Mouse (Mus musculus): ENCODE data around the gene Naa20. TPM values are rescaled to one million over a fixed set of nuclear protein-coding genes. Genes with fewer than 3 reads are reported as not detected.

Gene Naa20
- 153 and 159 TPM in 2 replicates for polyA plus RNA-seq (2014; fragmentation: Nextera tagmentation; extraction: Ambion mirVana)

GRCm38 (mm10) chr2:145901861-145902260 is at the start of gene Naa20:
Naa20 (plus strand) TSS chr2:145902099.
- Histone ChIP-seq H3K27ac (replicated peaks; ENCODE audit: low read depth, low read length) (no peak within 1 kb of the TSS), H3K9ac (ENCODE audit: low read length) (no peak within 1 kb of the TSS), H3K4me2 (ENCODE audit: low read depth, severe bottlenecking) (peak within 1 kb of the TSS; percentile 64; the same call in 1 of the 2 replicates), H3K36me3 (ENCODE audit: control insufficient read depth, insufficient read depth, low read length) (no peaks in the 10 kb centered on the region), H3K27me3 (ENCODE audit: control insufficient read depth, insufficient read depth, low read length) (no peaks in the 10 kb centered on the region), H3K4me1 (ENCODE audit: control insufficient read depth, insufficient read depth, low read length) (peaks cover 5% of the 10 kb centered on the region), H3K4me3 (ENCODE audit: low read depth, low read length) (peak within 1 kb of the TSS; percentile 85), H3K9me3 (ENCODE audit: control insufficient read depth, low read length) (no peaks in the 10 kb centered on the region)
- DNase-seq (ENCODE audit: low spot score) (no peak), ATAC-seq (ENCODE audit: insufficient number of reproducible peaks, low FRiP score, low TSS enrichment, low read depth) (no peak)
- 85% methylated on average over 6 of the region's 6 CpGs for WGBS

DNA sequence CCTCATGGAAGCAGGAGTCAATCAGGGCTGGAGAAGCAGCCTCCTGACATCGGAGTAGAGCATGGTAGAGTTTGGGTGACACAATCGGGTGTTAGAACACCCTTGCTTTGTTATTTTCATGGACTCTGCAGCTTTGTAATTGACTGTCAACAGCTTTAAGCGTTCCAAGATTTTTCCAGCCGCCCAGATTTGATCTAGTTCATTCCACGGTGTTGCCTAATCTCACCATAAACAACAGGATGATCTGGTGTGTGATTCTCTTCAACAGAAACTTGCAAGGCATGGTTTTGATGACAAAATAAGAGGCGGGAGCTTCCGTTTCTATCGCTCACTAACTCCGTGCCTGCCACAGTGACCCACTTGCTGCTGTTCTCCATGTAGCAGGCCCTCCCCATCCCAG is 46.1 kb upstream of the Naa20 start:
- DNase-seq (ENCODE audit: low spot score) (no peak), ATAC-seq (ENCODE audit: insufficient number of reproducible peaks, low FRiP score, low TSS enrichment, low read depth) (no peak)
- Histone ChIP-seq H3K27me3 (ENCODE audit: control insufficient read depth, insufficient read depth, low read length) (no peaks in the 10 kb centered on the region), H3K4me2 (ENCODE audit: low read depth, severe bottlenecking) (no peak overlapping the region), H3K27ac (replicated peaks; ENCODE audit: low read depth, low read length) (no peak overlapping the region), H3K36me3 (ENCODE audit: control insufficient read depth, insufficient read depth, low read length) (no peaks in the 10 kb centered on the region), H3K9ac (ENCODE audit: low read length) (no peak overlapping the region), H3K4me3 (ENCODE audit: low read depth, low read length) (no peak overlapping the region), H3K9me3 (ENCODE audit: control insufficient read depth, low read length) (no peaks in the 10 kb centered on the region), H3K4me1 (ENCODE audit: control insufficient read depth, insufficient read depth, low read length) (peaks cover 22% of the 10 kb centered on the region)
- 89% methylated on average over 9 of the region's 9 CpGs for WGBS

- Histone ChIP-seq H3K36me3 (ENCODE audit: control insufficient read depth, insufficient read depth, low read length) (no peaks in the 10 kb centered on the region), H3K4me3 (ENCODE audit: low read depth, low read length) (no peak overlapping the region), H3K4me2 (ENCODE audit: low read depth, severe bottlenecking) (no peak overlapping the region), H3K27me3 (ENCODE audit: control insufficient read depth, insufficient read depth, low read length) (no peaks in the 10 kb centered on the region), H3K9ac (ENCODE audit: low read length) (no peak overlapping the region), H3K4me1 (ENCODE audit: control insufficient read depth, insufficient read depth, low read length) (peaks cover 21% of the 10 kb centered on the region), H3K9me3 (ENCODE audit: control insufficient read depth, low read length) (no peaks in the 10 kb centered on the region), H3K27ac (replicated peaks; ENCODE audit: low read depth, low read length) (no peak overlapping the region)
- ATAC-seq (ENCODE audit: insufficient number of reproducible peaks, low FRiP score, low TSS enrichment, low read depth) (no peak), DNase-seq (ENCODE audit: low spot score) (no peak)
- 90% methylated on average over 8 of the region's 8 CpGs for WGBS
Measured at GRCm38 (mm10) chr2:145857864-145858263, 44.0 kb upstream of the Naa20 start.

DNA sequence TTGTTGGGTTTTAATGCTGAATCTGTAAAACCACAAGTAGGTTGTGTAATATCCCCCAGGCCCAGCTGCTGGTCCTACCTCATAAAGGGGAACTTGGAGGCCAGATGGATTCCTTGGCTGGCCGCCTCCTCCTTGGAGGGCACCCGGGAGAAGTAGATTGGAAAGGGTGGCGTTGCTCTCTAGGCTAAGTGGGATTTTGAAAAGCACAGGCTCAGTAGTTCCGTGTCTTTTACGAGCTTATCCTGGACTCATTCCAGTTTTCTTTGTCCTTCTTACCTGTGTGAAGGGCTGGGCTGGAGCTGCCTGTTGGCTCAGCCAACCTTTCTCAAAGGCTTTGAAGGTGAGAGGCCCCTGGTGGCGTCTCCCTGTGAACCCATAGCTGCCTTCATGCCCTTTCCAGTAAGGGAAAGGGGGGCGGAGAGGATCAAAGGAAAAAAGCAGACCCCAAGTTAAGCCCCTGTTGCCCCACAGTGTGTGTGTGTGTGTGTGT is 42.4 kb upstream of the Naa20 start:
- DNase-seq (ENCODE audit: low spot score) (peak; percentile 56), ATAC-seq (ENCODE audit: insufficient number of reproducible peaks, low FRiP score, low TSS enrichment, low read depth) (peak; percentile 58)
- Histone ChIP-seq H3K27me3 (ENCODE audit: control insufficient read depth, insufficient read depth, low read length) (no peaks in the 10 kb centered on the region), H3K4me3 (ENCODE audit: low read depth, low read length) (no peak overlapping the region), H3K4me2 (ENCODE audit: low read depth, severe bottlenecking) (peak overlapping the region; percentile 51), H3K9me3 (ENCODE audit: control insufficient read depth, low read length) (no peaks in the 10 kb centered on the region), H3K4me1 (ENCODE audit: control insufficient read depth, insufficient read depth, low read length) (peaks cover 21% of the 10 kb centered on the region), H3K27ac (replicated peaks; ENCODE audit: low read depth, low read length) (peak overlapping the region; percentile 82), H3K36me3 (ENCODE audit: control insufficient read depth, insufficient read depth, low read length) (no peaks in the 10 kb centered on the region), H3K9ac (ENCODE audit: low read length) (peak overlapping the region; percentile 32; the same call in 1 of the 2 replicates)
- WGBS = 30% methylated on average over 7 of the region's 7 CpGs

DNA sequence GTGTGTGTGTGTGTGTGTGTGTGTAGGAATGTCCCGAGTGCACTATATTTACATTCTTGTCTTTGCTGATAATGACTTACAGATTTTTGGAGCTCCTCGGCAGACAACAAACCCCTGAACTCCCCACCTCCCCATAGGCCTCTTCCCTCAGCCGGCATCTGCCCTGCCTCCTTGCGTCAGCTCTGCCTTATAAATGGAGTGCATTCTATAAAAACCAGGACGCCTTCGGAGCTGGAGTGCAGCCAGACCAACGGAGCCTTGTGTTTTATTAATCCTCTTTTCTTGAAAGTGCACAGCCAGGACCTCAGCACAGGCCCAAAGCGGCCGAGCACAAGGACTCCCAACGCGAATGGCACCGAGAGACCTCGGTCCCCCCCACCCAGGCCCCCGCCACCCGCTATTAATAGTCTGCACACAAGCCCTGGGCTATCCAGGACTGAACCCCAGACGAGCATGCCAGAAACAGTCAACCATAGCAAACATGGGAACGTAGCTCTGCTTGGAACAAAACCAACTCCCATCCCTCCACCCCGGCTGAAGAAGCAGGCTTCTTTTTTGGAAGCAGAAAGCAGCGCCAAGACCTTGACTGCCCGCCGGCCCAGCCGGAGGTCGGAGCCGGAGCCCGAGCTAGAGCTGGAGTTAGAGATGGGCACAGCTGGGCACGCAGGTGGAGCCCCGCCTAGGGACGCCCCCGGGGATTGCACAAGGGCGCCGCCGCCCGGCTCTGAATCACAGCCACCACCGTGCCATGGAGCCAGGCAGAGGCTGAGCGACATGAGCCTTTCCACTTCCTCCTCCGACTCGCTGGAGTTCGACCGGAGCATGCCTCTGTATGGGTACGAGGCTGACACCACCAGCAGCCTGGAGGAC is 41.7 kb upstream of the Naa20 start:
- H3K9me3 ChIP-seq (ENCODE audit: control insufficient read depth, low read length) = no peaks in the 10 kb centered on the region
- ATAC-seq (ENCODE audit: insufficient number of reproducible peaks, low FRiP score, low TSS enrichment, low read depth) (peak; percentile 82), DNase-seq (ENCODE audit: low spot score) (peak; percentile 79)
- H3K27me3 ChIP-seq (ENCODE audit: control insufficient read depth, insufficient read depth, low read length) = no peaks in the 10 kb centered on the region
- H3K36me3 ChIP-seq (ENCODE audit: control insufficient read depth, insufficient read depth, low read length) = no peaks in the 10 kb centered on the region
- peak overlapping the region; percentile 82 for H3K27ac ChIP-seq (replicated peaks; ENCODE audit: low read depth, low read length)
- peak overlapping the region; percentile 51 for H3K4me2 ChIP-seq (ENCODE audit: low read depth, severe bottlenecking)
- H3K4me3 ChIP-seq (ENCODE audit: low read depth, low read length) = peak overlapping the region; percentile 33
- peaks cover 21% of the 10 kb centered on the region for H3K4me1 ChIP-seq (ENCODE audit: control insufficient read depth, insufficient read depth, low read length)
- peak overlapping the region; percentile 42 for H3K9ac ChIP-seq (ENCODE audit: low read length)
- 8% methylated on average over 40 of the region's 40 CpGs for WGBS

DNA sequence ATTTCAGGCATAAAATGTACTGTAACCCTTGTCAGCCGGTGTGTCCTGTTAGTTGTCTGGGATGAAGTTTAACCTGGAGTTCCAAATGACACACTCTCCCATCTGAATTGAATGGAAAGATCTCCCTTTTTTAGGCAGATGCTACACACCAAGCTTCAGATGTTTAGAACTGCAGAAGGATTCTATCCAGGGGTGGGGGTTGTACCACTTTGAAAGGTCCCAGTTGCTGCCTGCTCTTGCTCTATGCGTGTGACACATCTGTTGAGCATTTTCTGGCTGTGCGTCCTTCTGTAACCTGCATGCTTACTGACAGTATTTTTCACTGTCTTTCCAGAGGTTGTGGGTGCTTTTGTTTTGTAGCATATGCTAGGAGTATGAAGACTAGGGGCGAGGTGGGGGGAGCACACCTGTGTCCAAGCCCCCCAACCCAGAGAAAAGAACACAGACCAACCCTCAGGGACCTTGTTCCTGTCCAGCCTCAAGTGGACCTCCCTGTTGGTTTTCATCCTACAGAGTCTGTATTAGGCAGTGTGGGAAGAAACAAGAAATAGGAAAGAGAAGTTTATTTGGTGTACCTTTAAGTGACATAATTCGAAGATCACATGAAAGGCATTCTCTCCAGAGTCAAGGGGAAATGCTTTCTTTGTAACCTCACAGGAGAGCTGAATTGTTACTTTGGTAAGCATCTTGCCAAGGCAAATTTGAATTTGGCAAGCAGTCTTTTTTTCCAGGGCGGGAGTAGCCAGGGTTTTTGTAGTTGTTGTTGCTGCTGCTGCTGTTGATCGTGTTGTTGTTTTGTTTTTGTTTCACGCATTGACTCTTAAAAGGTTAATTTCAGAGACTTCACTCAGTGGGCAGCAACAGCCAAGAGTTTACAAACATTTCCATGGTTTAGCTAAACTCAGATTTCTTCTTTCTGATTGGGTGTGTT is 40.4 kb upstream of the Naa20 start:
- H3K4me3 ChIP-seq (ENCODE audit: low read depth, low read length) = peak overlapping the region; percentile 33
- no peaks in the 10 kb centered on the region for H3K27me3 ChIP-seq (ENCODE audit: control insufficient read depth, insufficient read depth, low read length)
- WGBS = 62% methylated on average over 8 of the region's 8 CpGs
- no peak for DNase-seq (ENCODE audit: low spot score)
- no peaks in the 10 kb centered on the region for H3K9me3 ChIP-seq (ENCODE audit: control insufficient read depth, low read length)
- H3K4me2 ChIP-seq (ENCODE audit: low read depth, severe bottlenecking) = peak overlapping the region; percentile 51
- peak overlapping the region; percentile 42 for H3K9ac ChIP-seq (ENCODE audit: low read length)
- no peaks in the 10 kb centered on the region for H3K36me3 ChIP-seq (ENCODE audit: control insufficient read depth, insufficient read depth, low read length)
- peaks cover 16% of the 10 kb centered on the region for H3K4me1 ChIP-seq (ENCODE audit: control insufficient read depth, insufficient read depth, low read length)
- H3K27ac ChIP-seq (replicated peaks; ENCODE audit: low read depth, low read length) = peak overlapping the region; percentile 56
- ATAC-seq (ENCODE audit: insufficient number of reproducible peaks, low FRiP score, low TSS enrichment, low read depth) = no peak

DNA sequence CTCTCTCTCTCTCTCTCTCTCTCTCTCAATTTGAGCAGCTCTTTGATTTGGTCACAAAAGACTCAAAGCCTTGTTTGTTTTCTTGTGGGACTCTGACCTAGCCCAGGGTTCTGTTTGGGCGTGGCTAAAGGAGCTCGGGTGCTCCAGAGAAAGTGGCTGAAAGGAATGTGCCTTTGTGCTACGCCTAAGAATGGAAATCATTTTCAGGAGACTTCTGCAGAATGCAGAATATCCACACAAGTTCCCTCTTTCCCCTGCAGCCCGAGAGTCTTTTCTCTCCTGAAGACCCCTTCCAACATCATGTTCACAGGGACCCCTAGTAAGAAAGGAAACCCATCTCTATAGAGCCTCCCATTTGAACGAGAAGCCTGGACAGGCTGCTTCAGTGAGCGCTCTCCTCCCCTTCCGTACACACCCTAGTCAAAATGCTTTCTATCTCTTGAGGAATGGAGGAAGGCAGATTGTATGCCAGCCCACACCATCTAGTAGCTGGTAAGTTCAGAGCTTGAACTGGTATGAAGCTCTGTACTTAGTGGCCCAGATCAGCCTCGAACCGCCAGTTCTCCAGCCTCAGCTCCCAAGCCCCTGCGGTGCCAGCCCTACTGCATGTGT is 39.6 kb upstream of the Naa20 start:
- H3K4me1 ChIP-seq (ENCODE audit: control insufficient read depth, insufficient read depth, low read length) = peaks cover 12% of the 10 kb centered on the region
- H3K36me3 ChIP-seq (ENCODE audit: control insufficient read depth, insufficient read depth, low read length) = no peaks in the 10 kb centered on the region
- peak overlapping the region; percentile 8 for H3K27ac ChIP-seq (replicated peaks; ENCODE audit: low read depth, low read length)
- H3K9me3 ChIP-seq (ENCODE audit: control insufficient read depth, low read length) = no peaks in the 10 kb centered on the region
- peak overlapping the region; percentile 1; the same call in 1 of the 2 replicates for H3K9ac ChIP-seq (ENCODE audit: low read length)
- ATAC-seq (ENCODE audit: insufficient number of reproducible peaks, low FRiP score, low TSS enrichment, low read depth) (no peak), DNase-seq (ENCODE audit: low spot score) (peak; percentile 34)
- no peaks in the 10 kb centered on the region for H3K27me3 ChIP-seq (ENCODE audit: control insufficient read depth, insufficient read depth, low read length)
- peak overlapping the region; percentile 33 for H3K4me3 ChIP-seq (ENCODE audit: low read depth, low read length)
- 59% methylated on average over 10 of the region's 10 CpGs for WGBS
- peak overlapping the region; percentile 51 for H3K4me2 ChIP-seq (ENCODE audit: low read depth, severe bottlenecking)

- H3K27me3 ChIP-seq (ENCODE audit: control insufficient read depth, insufficient read depth, low read length) = no peaks in the 10 kb centered on the region
- 86% methylated on average over 3 of the region's 3 CpGs for WGBS
- H3K9ac ChIP-seq (ENCODE audit: low read length) = no peak overlapping the region
- DNase-seq (ENCODE audit: low spot score) = no peak
- H3K36me3 ChIP-seq (ENCODE audit: control insufficient read depth, insufficient read depth, low read length) = no peaks in the 10 kb centered on the region
- no peak overlapping the region for H3K27ac ChIP-seq (replicated peaks; ENCODE audit: low read depth, low read length)
- H3K4me3 ChIP-seq (ENCODE audit: low read depth, low read length) = no peak overlapping the region
- no peak overlapping the region for H3K4me2 ChIP-seq (ENCODE audit: low read depth, severe bottlenecking)
- H3K9me3 ChIP-seq (ENCODE audit: control insufficient read depth, low read length) = no peaks in the 10 kb centered on the region
- peaks cover 3% of the 10 kb centered on the region; the same call in 1 of the 2 replicates for H3K4me1 ChIP-seq (ENCODE audit: control insufficient read depth, insufficient read depth, low read length)
- ATAC-seq (ENCODE audit: insufficient number of reproducible peaks, low FRiP score, low TSS enrichment, low read depth) = no peak
Measured at GRCm38 (mm10) chr2:145865344-145865743, 36.6 kb upstream of the Naa20 start.
